Mouse (Mus musculus) cerebellum, adult 2 months (tissue): Measurements from ENCODE around the gene Serpina9. TPM values are rescaled to one million over a fixed set of nuclear protein-coding genes. Genes with fewer than 3 reads are reported as not detected.

ENCODE experiments used
- DNase-seq, 2 experiments: peaks; one replicate each; pipeline ENCODE4 v3.0.0; 2021
- H3K27ac ChIP-seq: fragments of 200-500 bp; 2 replicates; pipeline ENCODE4 v1.5.1; 2012; ENCODE audit warnings: low read length, control low read depth, inconsistent platforms; ENCODE audit not compliant: insufficient read depth
- H3K27me3 ChIP-seq: fragments of 200-500 bp; 2 replicates; pipeline ENCODE4 v1.6.1; 2012; ENCODE audit warnings: inconsistent platforms, mild to moderate bottlenecking, low read length, moderate library complexity; ENCODE audit not compliant: control insufficient read depth, insufficient read depth
- H3K4me1 ChIP-seq: fragments of 200-500 bp; 2 replicates; pipeline ENCODE4 v1.6.1; 2011; ENCODE audit warnings: low read length; ENCODE audit not compliant: control insufficient read depth, insufficient read depth
- H3K4me3 ChIP-seq: fragments of 200-500 bp; replicated peaks from 2 replicates; pipeline ENCODE3; 2011; ENCODE audit warnings: mild to moderate bottlenecking, low read depth, low read length, control low read depth; ENCODE audit not compliant: insufficient read depth
- CTCF ChIP-seq: fragments of 200-500 bp; IDR thresholded peaks from 2 replicates; pipeline ENCODE4 v1.5.1; 2011; ENCODE audit warnings: low read depth, mild to moderate bottlenecking, control low read depth, low read length, moderate library complexity, borderline replicate concordance; ENCODE audit not compliant: insufficient read depth
- POLR2A ChIP-seq: fragments of 200-500 bp; IDR thresholded peaks from 2 replicates; pipeline ENCODE4 v1.6.1; 2011; ENCODE audit warnings: low read length, control low read depth, borderline replicate concordance; ENCODE audit not compliant: insufficient read depth
- WGBS: fragments of 180-500 bp; shearing (Covaris S2); methylation state at CpG from one replicate; pipeline ENCODE4 v1.1.7; 2018; 5-methylcytosine and 5-hydroxymethylcytosine counted together
- polyA plus RNA-seq: library from polyadenylated mRNA; depleted of rRNA; stranded (reverse); fragments of >200 nt; gene quantifications from 2 replicates; pipeline ENCODE4 v1.2.3, GENCODE M21; 2012

Gene Serpina9
- polyA plus RNA-seq, 1 experiment, result 1.8 TPM

- Histone ChIP-seq H3K27me3 (no peaks in the 10 kb centered on the region), H3K27ac (no peak overlapping the region), H3K4me3 (no peak overlapping the region), H3K4me1 (no peaks in the 10 kb centered on the region)
- TF ChIP-seq CTCF (no peak), POLR2A (no peak)
- 38% methylated on average over 10 of the region's 10 CpGs for WGBS
- peak in 1 of 2 experiments; percentile 17 for DNase-seq
Measured at GRCm38 (mm10) chr12:104002569-104003237, 10.9 kb downstream of the Serpina9 start.

GRCm38 (mm10) chr12:104000594-104000993, 13.0 kb downstream of the Serpina9 start:
- H3K27me3 ChIP-seq, result no peaks in the 10 kb centered on the region
- 92% methylated on average over 3 of the region's 3 CpGs for WGBS
- H3K4me3 ChIP-seq, result no peak overlapping the region
- no peak for DNase-seq
- no peak overlapping the region for H3K27ac ChIP-seq
- TF ChIP-seq CTCF (no peak), POLR2A (no peak)
- no peaks in the 10 kb centered on the region for H3K4me1 ChIP-seq

DNA sequence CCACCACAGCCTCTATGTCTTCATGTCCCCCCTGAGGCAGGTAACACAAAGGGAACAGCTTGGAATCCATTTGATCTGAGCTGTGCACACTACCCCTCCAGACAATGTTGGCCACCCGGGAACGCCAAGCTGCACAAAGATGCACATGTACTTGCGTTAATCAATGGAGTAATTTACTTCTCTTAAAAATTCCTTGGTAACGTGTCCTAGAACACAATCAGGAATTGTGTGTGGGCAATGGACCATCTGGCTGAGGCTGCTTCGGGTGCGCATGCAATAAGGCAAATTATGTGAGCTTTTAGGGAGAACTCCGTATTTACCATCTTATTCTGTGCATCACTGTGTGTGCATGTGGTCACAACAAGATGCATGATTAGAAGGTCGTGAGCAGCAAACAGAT, 13.9 kb downstream of the Serpina9 start:
- DNase-seq, result no peak
- Histone ChIP-seq H3K27ac (no peak overlapping the region), H3K27me3 (no peaks in the 10 kb centered on the region), H3K4me3 (no peak overlapping the region), H3K4me1 (no peaks in the 10 kb centered on the region)
- TF ChIP-seq CTCF, result no peak
- TF ChIP-seq POLR2A, result no peak
- 83% methylated on average over 8 of the region's 8 CpGs for WGBS

DNA sequence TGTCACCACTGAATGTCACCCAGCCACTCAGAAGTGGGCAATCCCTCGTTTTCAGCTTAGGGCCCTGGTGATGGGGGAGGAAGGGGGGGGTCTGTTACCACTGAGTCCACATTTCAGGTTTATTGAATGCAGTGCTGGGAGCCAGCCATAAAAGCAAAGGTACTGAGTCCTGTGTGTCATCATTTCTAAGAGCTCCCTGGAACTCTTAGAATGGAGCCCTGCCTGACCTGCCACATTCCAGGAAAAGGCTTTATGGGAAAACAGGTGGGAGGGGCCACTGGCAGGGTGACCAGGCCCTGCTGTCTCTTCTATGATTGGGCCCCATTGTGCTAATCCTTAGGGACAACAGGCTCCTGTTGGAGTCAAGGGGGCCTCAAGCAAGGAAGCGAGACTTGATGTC, 17.0 kb downstream of the Serpina9 start:
- Histone ChIP-seq H3K27me3 (no peaks in the 10 kb centered on the region), H3K4me1 (no peaks in the 10 kb centered on the region), H3K4me3 (no peak overlapping the region), H3K27ac (no peak overlapping the region)
- DNase-seq, result no peak
- TF ChIP-seq CTCF (no peak), POLR2A (no peak)
- 70% methylated on average over 2 of the region's 2 CpGs for WGBS

- Histone ChIP-seq H3K27ac (no peak overlapping the region), H3K4me3 (no peak overlapping the region), H3K4me1 (no peaks in the 10 kb centered on the region), H3K27me3 (no peaks in the 10 kb centered on the region)
- no peak for TF ChIP-seq POLR2A
- TF ChIP-seq CTCF, result peak; percentile 88
- 39% methylated on average over 5 of the region's 5 CpGs for WGBS
- peak; percentile 54 to 79 for DNase-seq
Measured at GRCm38 (mm10) chr12:103995292-103996072, 18.1 kb downstream of the Serpina9 start.

DNA sequence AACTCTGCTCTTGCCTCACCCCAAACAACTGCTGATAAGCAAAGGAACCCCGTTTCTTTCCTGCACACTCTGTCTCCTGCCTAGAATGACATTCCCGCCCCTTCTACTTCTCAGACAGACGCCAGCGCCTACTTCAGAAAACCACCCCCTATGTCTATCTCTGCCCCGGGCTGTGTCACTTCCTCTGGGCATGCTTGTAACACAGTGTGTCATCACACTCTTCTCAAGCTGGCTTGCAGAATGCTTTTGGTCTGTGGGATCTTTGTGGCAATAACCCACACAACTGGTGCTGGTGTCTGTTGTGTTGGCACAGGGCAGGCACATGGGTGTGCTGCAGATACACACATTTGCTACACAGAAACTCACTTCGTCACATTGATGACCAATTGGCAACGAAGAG, 20.6 kb downstream of the Serpina9 start:
- WGBS, result 68% methylated on average over 7 of the region's 7 CpGs
- no peak for DNase-seq
- H3K27me3 ChIP-seq, result no peaks in the 10 kb centered on the region

DNA sequence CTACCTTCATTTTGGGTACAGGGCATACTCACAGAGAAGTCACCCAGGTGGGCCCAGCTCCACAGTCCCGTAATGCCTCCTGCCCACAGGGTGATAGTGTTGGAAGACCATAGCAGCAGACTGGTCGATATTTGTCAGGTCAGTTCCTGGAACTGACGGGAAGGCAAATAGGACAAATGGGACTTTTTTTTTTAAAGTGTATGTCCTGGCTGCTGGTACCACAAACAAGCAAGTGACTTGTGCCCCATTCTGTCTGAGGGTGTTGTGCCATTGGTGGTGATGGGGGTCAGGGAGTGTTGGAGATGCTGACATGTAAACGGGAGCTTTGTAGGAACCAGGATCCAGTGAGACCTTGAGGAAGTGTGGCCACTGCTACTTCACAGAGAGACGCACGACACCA, 23.7 kb downstream of the Serpina9 start, which contains the start of gene Serpina11:
TSS of gene Serpina11 (minus strand) at position 101 of the 400 bp plus-strand sequence.
- DNase-seq, result no peak
- Histone ChIP-seq H3K4me1 (no peaks in the 10 kb centered on the region), H3K4me3 (no peak within 1 kb of the TSS), H3K27me3 (no peaks in the 10 kb centered on the region), H3K27ac (no peak within 1 kb of the TSS)
- TF ChIP-seq CTCF (no peak), POLR2A (no peak)
- 89% methylated on average over 6 of the region's 6 CpGs for WGBS

More for the DNA sequence above, 20.6 kb downstream of the Serpina9 start:
- TF ChIP-seq CTCF (no peak), POLR2A (no peak)
- H3K4me1 ChIP-seq, result no peaks in the 10 kb centered on the region
- H3K27ac ChIP-seq, result no peak overlapping the region
- H3K4me3 ChIP-seq, result no peak overlapping the region

- no peak for DNase-seq
- Histone ChIP-seq H3K4me1 (no peaks in the 10 kb centered on the region), H3K4me3 (no peak overlapping the region), H3K27ac (no peak overlapping the region), H3K27me3 (no peaks in the 10 kb centered on the region)
- TF ChIP-seq CTCF (no peak), POLR2A (no peak)
- WGBS, result 42% methylated on average over 2 of the region's 2 CpGs
Measured at GRCm38 (mm10) chr12:103989514-103989767, 24.1 kb downstream of the Serpina9 start.
